Mouse (Mus musculus) MEL (cell line): ENCODE measurements around the gene Vsig10. TPM values are rescaled to one million over a fixed set of nuclear protein-coding genes. Genes with fewer than 3 reads are reported as not detected.

Experiments
- DNase-seq: peaks from one replicate; pipeline ENCODE4 v3.0.0; 2011; ENCODE audit warnings: low read depth, low spot score
- H3K27ac ChIP-seq: 2 replicates; pipeline ENCODE4 v1.5.1; 2012; ENCODE audit warnings: low read depth, mild to moderate bottlenecking, control low read depth, low read length, moderate library complexity; ENCODE audit not compliant: control insufficient read depth
- H3K27me3 ChIP-seq, 2 experiments: fragments of 150-350 bp in 1 of 2; sonication (generic) in 1 of 2; 2 replicates each; pipeline ENCODE4 v1.6.1; 2012; ENCODE audit warnings: low read length in 2 of 2, mild to moderate bottlenecking in 2 of 2, improper control_type of control experiment in 1 of 2, moderate library complexity in 1 of 2; ENCODE audit not compliant: insufficient read depth in 2 of 2, control insufficient read depth in 1 of 2
- H3K36me3 ChIP-seq, 2 experiments: 2 replicates each; pipeline ENCODE4 v1.6.1; 2012 to 2014; ENCODE audit warnings: low read length in 2 of 2, improper control_type of control experiment in 1 of 2, inconsistent platforms in 1 of 2, mild to moderate bottlenecking in 1 of 2; ENCODE audit not compliant: insufficient read depth in 2 of 2, control insufficient read depth in 1 of 2
- H3K4me1 ChIP-seq, 2 experiments: fragments of 150-350 bp in 1 of 2; sonication (generic) in 1 of 2; 2 replicates each; pipeline ENCODE4 v1.6.1; 2012; ENCODE audit warnings: low read length in 2 of 2, improper control_type of control experiment in 1 of 2, mild to moderate bottlenecking in 1 of 2; ENCODE audit not compliant: insufficient read depth in 2 of 2, control insufficient read depth in 1 of 2
- H3K4me3 ChIP-seq, 2 experiments: fragments of 150-350 bp in 1 of 2; sonication (generic) in 1 of 2; 2 replicates each; pipeline ENCODE4 v1.5.1; 2012; ENCODE audit warnings: low read depth in 2 of 2, low read length in 2 of 2, mild to moderate bottlenecking in 2 of 2, moderate library complexity in 2 of 2, control low read depth in 1 of 2, improper control_type of control experiment in 1 of 2; ENCODE audit not compliant: control insufficient read depth in 1 of 2, insufficient read depth in 1 of 2
- H3K79me2 ChIP-seq: 2 replicates; pipeline ENCODE4 v1.6.1; 2012; ENCODE audit warnings: mild to moderate bottlenecking, low read length, moderate library complexity; ENCODE audit not compliant: control insufficient read depth, poor library complexity, insufficient read depth
- H3K9ac ChIP-seq: 2 replicates; pipeline ENCODE4 v1.6.1; 2012; ENCODE audit warnings: low read depth, mild to moderate bottlenecking, control low read depth, low read length, moderate library complexity; ENCODE audit not compliant: control insufficient read depth, poor library complexity, severe bottlenecking
- H3K9me3 ChIP-seq: fragments of 150-350 bp; sonication (generic); replicated peaks from 2 replicates; pipeline ENCODE4 v1.6.1; 2012; ENCODE audit warnings: mild to moderate bottlenecking, low read length, improper control_type of control experiment, moderate library complexity; ENCODE audit not compliant: insufficient read depth
- BHLHE40 ChIP-seq: IDR thresholded peaks from 2 replicates; pipeline ENCODE4 v1.6.1; 2012; ENCODE audit warnings: low read depth, mild to moderate bottlenecking, inconsistent platforms, low read length, improper control_type of control experiment, borderline replicate concordance
- CHD2 ChIP-seq: IDR thresholded peaks from 2 replicates; pipeline ENCODE4 v1.6.1; 2011; ENCODE audit warnings: low read length, improper control_type of control experiment
- CTCF ChIP-seq, 3 experiments: IDR thresholded peaks in 2 of 3; conservative IDR thresholded peaks in 1 of 3; 2 replicates each; pipeline ENCODE4 v1.5.1; 2011 to 2012; ENCODE audit warnings: low read length in 3 of 3, low read depth in 2 of 3, mild to moderate bottlenecking in 2 of 3, improper control_type of control experiment in 1 of 3, inconsistent platforms in 1 of 3, mixed read lengths in 1 of 3, moderate library complexity in 1 of 3; ENCODE audit not compliant: control insufficient read depth in 1 of 3, insufficient read depth in 1 of 3, poor library complexity in 1 of 3, severe bottlenecking in 1 of 3
- E2F4 ChIP-seq: IDR thresholded peaks from 2 replicates; pipeline ENCODE4 v1.6.1; 2011; ENCODE audit warnings: low read depth, low read length, improper control_type of control experiment, borderline replicate concordance
- EP300 ChIP-seq, 2 experiments: IDR thresholded peaks; 2 replicates each; pipeline ENCODE4 v1.6.1; 2011; ENCODE audit warnings: improper control_type of control experiment in 2 of 2, low read length in 2 of 2, low read depth in 1 of 2, mild to moderate bottlenecking in 1 of 2
- GATA1 ChIP-seq: IDR thresholded peaks from 2 replicates; pipeline ENCODE4 v1.6.1; 2011; ENCODE audit warnings: low read depth, low read length, improper control_type of control experiment
- HCFC1 ChIP-seq: IDR thresholded peaks from 2 replicates; pipeline ENCODE4 v1.6.1; 2012; ENCODE audit warnings: low read depth, mild to moderate bottlenecking, inconsistent platforms, low read length, improper control_type of control experiment, moderate library complexity
- JUND ChIP-seq: IDR thresholded peaks from 2 replicates; pipeline ENCODE4 v1.6.1; 2011; ENCODE audit warnings: low read depth, mild to moderate bottlenecking, improper control_type of control experiment, low read length
- KAT2A ChIP-seq: conservative IDR thresholded peaks from 2 replicates; pipeline ENCODE4 v1.6.1; 2012; ENCODE audit warnings: low read depth, low read length, improper control_type of control experiment, inconsistent platforms
- MAZ ChIP-seq: IDR thresholded peaks from 2 replicates; pipeline ENCODE4 v1.6.1; 2012; ENCODE audit warnings: low read depth, mild to moderate bottlenecking, inconsistent platforms, low read length, improper control_type of control experiment
- MEF2A ChIP-seq: IDR thresholded peaks from 2 replicates; pipeline ENCODE4 v1.6.1; 2014; ENCODE audit warnings: low read depth, mild to moderate bottlenecking, inconsistent platforms, low read length, improper control_type of control experiment; ENCODE audit not compliant: poor library complexity, insufficient replicate concordance, severe bottlenecking; ENCODE audit errors: extremely low read depth
- MXI1 ChIP-seq: IDR thresholded peaks from 2 replicates; pipeline ENCODE4 v1.6.1; 2011; ENCODE audit warnings: mild to moderate bottlenecking, low read depth, low read length, improper control_type of control experiment
- MYB ChIP-seq: IDR thresholded peaks from 2 replicates; pipeline ENCODE4 v1.6.1; 2011; ENCODE audit warnings: mild to moderate bottlenecking, low read depth, low read length, improper control_type of control experiment
- NELFE ChIP-seq: IDR thresholded peaks from 2 replicates; pipeline ENCODE4 v1.6.1; 2011; ENCODE audit warnings: low read depth, low read length, improper control_type of control experiment
- NRF1 ChIP-seq: IDR thresholded peaks from 2 replicates; pipeline ENCODE4 v1.6.1; 2014; ENCODE audit warnings: low read depth, mild to moderate bottlenecking, inconsistent platforms, low read length, improper control_type of control experiment, moderate library complexity; ENCODE audit not compliant: poor library complexity, insufficient read depth, severe bottlenecking
- SIN3A ChIP-seq: IDR thresholded peaks from 2 replicates; pipeline ENCODE4 v1.6.1; 2012; ENCODE audit warnings: low read length, improper control_type of control experiment, inconsistent platforms
- USF2 ChIP-seq, 2 experiments: IDR thresholded peaks; 2 replicates each; pipeline ENCODE4 v1.6.1; 2011 to 2012; ENCODE audit warnings: improper control_type of control experiment in 2 of 2, low read length in 2 of 2, borderline replicate concordance in 1 of 2, inconsistent platforms in 1 of 2, low read depth in 1 of 2, mild to moderate bottlenecking in 1 of 2; ENCODE audit not compliant: insufficient read depth in 1 of 2
- ZC3H11A ChIP-seq: IDR thresholded peaks from 2 replicates; pipeline ENCODE4 v1.6.1; 2012; ENCODE audit warnings: low read depth, mild to moderate bottlenecking, inconsistent platforms, low read length, improper control_type of control experiment
- polyA plus RNA-seq, 2 experiments: library from polyadenylated mRNA; stranded (reverse) in 1 of 2; unstranded in 1 of 2; fragments of >175 nt in 1 of 2; fragments of >200 nt in 1 of 2; gene quantifications; 2 replicates each; pipeline versions ENCODE4 v1.2.1 to v1.2.4; 2012; ENCODE audit warnings: low replicate concordance in 2 of 2, low read depth in 1 of 2; ENCODE audit not compliant: insufficient read length in 2 of 2, insufficient read depth in 1 of 2, missing spikeins in 1 of 2
- total RNA-seq: library from RNA; depleted of rRNA; stranded (reverse); fragments of 300-350 nt; gene quantifications from 2 replicates; pipeline ENCODE4 v1.2.3, GENCODE M21; 2012

Vsig10 gene
- total and polyA plus RNA-seq, 3 experiments = 5.3 to 8.9 TPM; not detected in 1

DNA sequence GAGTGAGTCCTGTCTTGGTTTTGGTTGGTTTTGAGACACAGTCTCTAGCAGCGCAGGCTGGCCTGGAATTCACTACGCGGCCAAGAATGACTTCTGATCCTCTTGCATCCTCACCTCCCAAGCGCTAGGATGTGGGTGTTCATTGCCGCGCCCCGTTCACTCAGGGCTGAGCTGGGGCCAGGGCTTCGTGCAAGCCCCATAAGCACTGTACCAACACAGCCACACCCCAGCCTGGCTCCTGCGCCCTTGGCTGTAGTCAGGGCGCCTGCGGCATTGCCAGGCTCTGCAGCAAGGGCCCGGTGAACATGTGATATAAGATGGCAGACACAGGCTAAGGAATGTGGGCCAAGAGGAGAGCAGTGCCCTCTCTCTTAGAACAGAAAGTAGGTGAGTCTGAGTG, 49.5 kb upstream of the Vsig10 start:
- no peak overlapping the region for H3K4me3 ChIP-seq
- H3K9me3 ChIP-seq = no peaks in the 10 kb centered on the region
- no peak for TF ChIP-seq MEF2A
- no peak for TF ChIP-seq EP300 (IDR thresholded peaks at IDR 0.05; ENCODE audit: low read depth in 1 of 2, low read length in 2 of 2)
- TF ChIP-seq JUND = no peak
- no peak for TF ChIP-seq MAZ
- TF ChIP-seq MXI1 = no peak
- TF ChIP-seq HCFC1 = no peak
- TF ChIP-seq CHD2 = no peak
- no peak for TF ChIP-seq USF2 (IDR thresholded peaks at IDR 0.05; ENCODE audit: borderline replicate concordance in 1 of 2, insufficient read depth in 1 of 2, low read depth in 1 of 2, low read length in 2 of 2)
- TF ChIP-seq NRF1 = no peak
- no peak for TF ChIP-seq GATA1
- no peak for TF ChIP-seq NELFE
- no peak for TF ChIP-seq BHLHE40
- no peak for TF ChIP-seq ZC3H11A
- no peaks in the 10 kb centered on the region for H3K79me2 ChIP-seq
- no peak overlapping the region for H3K9ac ChIP-seq
- no peak overlapping the region for H3K27ac ChIP-seq
- no peaks in the 10 kb centered on the region for H3K4me1 ChIP-seq
- DNase-seq = no peak
- H3K36me3 ChIP-seq = peaks cover 0 to 1% of the 10 kb centered on the region in 2 experiments; a peak in 1 of 4 replicates
- H3K27me3 ChIP-seq = no peaks in the 10 kb centered on the region

DNA sequence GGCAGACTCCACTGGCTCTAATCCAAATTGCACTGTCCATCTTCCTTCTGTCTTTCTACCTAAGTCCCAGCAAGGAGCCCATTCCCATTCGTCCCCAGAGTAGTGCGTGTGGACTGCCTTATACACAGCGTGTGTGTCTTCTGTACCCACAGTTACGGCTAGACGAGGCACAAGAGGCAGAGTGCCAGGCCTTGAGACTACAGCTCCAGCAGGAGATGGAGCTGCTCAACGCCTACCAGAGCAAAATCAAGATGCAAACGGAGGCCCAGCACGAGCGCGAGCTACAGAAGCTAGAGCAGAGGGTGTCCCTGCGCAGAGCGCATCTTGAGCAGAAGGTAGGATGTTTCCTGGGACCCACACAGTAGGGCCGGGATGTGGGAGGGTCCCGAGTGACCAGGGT, 46.9 kb upstream of the Vsig10 start:
- no peak for TF ChIP-seq MYB
- TF ChIP-seq MAZ = no peak
- TF ChIP-seq SIN3A = no peak
- no peak for TF ChIP-seq KAT2A
- Histone ChIP-seq H3K79me2 (no peaks in the 10 kb centered on the region), H3K9ac (no peak overlapping the region), H3K27me3 (no peaks in the 10 kb centered on the region), H3K27ac (no peak overlapping the region), H3K36me3 (peaks cover 0 to 1% of the 10 kb centered on the region in 2 experiments; a peak in 1 of 4 replicates), H3K4me3 (no peak overlapping the region), H3K9me3 (no peaks in the 10 kb centered on the region), H3K4me1 (no peaks in the 10 kb centered on the region)
- DNase-seq = no peak

DNA sequence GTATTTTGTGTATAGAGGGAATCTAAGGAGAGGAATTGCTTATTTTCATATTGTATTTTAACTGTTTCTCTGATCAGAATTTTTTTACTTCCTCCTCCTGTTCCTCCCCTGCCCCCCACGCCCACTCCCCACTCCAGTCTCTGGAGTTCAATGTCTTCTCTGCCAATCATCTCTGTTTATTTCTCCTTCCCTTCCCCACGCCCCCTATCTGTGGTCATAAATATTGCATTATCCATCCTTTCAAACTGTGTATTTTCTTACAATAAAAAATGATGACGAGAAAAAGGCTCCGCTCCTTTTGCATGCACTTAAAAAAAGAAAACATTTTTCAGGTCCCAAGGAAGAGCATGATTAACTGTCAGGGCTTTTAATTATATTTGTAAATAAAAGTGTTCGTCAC, 44.1 kb upstream of the Vsig10 start:
- H3K79me2 ChIP-seq = no peaks in the 10 kb centered on the region
- no peak for TF ChIP-seq MXI1
- no peak for TF ChIP-seq E2F4
- TF ChIP-seq CTCF (IDR thresholded peaks at IDR 0.05 in 2 of 3, conservative IDR thresholded peaks at IDR 0.05 in 1 of 3; ENCODE audit: control insufficient read depth in 1 of 3, insufficient read depth in 1 of 3, low read depth in 2 of 3, low read length in 3 of 3, poor library complexity in 1 of 3, severe bottlenecking in 1 of 3) = peak in 2 of 3 experiments; percentile 33 to 54; a peak in 3 of 6 replicates
- no peaks in the 10 kb centered on the region for H3K27me3 ChIP-seq
- peaks cover 2 to 7% of the 10 kb centered on the region in 2 experiments; a peak in 2 of 4 replicates for H3K4me1 ChIP-seq
- H3K27ac ChIP-seq = no peak overlapping the region
- H3K9ac ChIP-seq = no peak overlapping the region
- no peaks in the 10 kb centered on the region for H3K9me3 ChIP-seq
- peak; percentile 52 for DNase-seq
- H3K36me3 ChIP-seq = peaks cover 0 to 2% of the 10 kb centered on the region in 2 experiments; a peak in 2 of 4 replicates
- H3K4me3 ChIP-seq = no peak overlapping the region
